Mouse (Mus musculus): Measurements from ENCODE around the gene Trpm8. TPM values are rescaled to one million over a fixed set of nuclear protein-coding genes. Genes with fewer than 3 reads are reported as not detected.
A peak's percentile ranks its signal among the peaks of the same experiment; 100 is the strongest.

Gene Trpm8
- polyA plus RNA-seq, 1 experiment from 2014 or later: not detected

GRCm38 (mm10) chr1:88289917-88290316, 12.5 kb downstream of the Trpm8 start:
- peaks cover 30% of the 10 kb centered on the region for H3K9me3 ChIP-seq (replicated peaks)
- 27% methylated on average over 4 of the region's 4 CpGs for WGBS (ENCODE audit: insufficient replicate concordance)
- ATAC-seq: no peak

GRCm38 (mm10) chr1:88290511-88290910, 13.1 kb downstream of the Trpm8 start:
- ATAC-seq: no peak
- no peak overlapping the region for H3K9ac ChIP-seq
- H3K9me3 ChIP-seq (replicated peaks): peaks cover 31% of the 10 kb centered on the region
- no peaks in the 10 kb centered on the region for H3K4me1 ChIP-seq
- no peaks in the 10 kb centered on the region for H3K36me3 ChIP-seq
- H3K4me2 ChIP-seq: no peak overlapping the region
- H3K27me3 ChIP-seq (replicated peaks): no peaks in the 10 kb centered on the region
- H3K4me3 ChIP-seq: no peak overlapping the region
- no peak overlapping the region for H3K27ac ChIP-seq
- 50% methylated on average over 1 of the region's 1 CpGs for WGBS (ENCODE audit: insufficient replicate concordance)

More at GRCm38 (mm10) chr1:88289917-88290316, 12.5 kb downstream of the Trpm8 start:
- H3K27ac ChIP-seq: no peak overlapping the region
- H3K27me3 ChIP-seq (replicated peaks): no peaks in the 10 kb centered on the region
- H3K4me2 ChIP-seq: no peak overlapping the region
- H3K36me3 ChIP-seq: no peaks in the 10 kb centered on the region
- no peaks in the 10 kb centered on the region for H3K4me1 ChIP-seq
- H3K9ac ChIP-seq: no peak overlapping the region
- no peak overlapping the region for H3K4me3 ChIP-seq

- Histone ChIP-seq H3K4me1 (no peaks in the 10 kb centered on the region), H3K27me3 (replicated peaks) (no peaks in the 10 kb centered on the region), H3K4me3 (no peak overlapping the region), H3K4me2 (no peak overlapping the region), H3K27ac (no peak overlapping the region), H3K9ac (no peak overlapping the region), H3K9me3 (replicated peaks) (peaks cover 32% of the 10 kb centered on the region), H3K36me3 (no peaks in the 10 kb centered on the region)
- ATAC-seq: no peak
- WGBS (ENCODE audit: insufficient replicate concordance): 47% methylated on average over 3 of the region's 3 CpGs
Measured at GRCm38 (mm10) chr1:88291409-88292005, 14.0 kb downstream of the Trpm8 start.

- ATAC-seq: no peak
- 45% methylated on average over 2 of the region's 2 CpGs for WGBS (ENCODE audit: insufficient replicate concordance)
- Histone ChIP-seq H3K4me3 (no peak overlapping the region), H3K9ac (no peak overlapping the region), H3K27ac (no peak overlapping the region), H3K9me3 (replicated peaks) (peaks cover 32% of the 10 kb centered on the region), H3K36me3 (no peaks in the 10 kb centered on the region), H3K4me1 (no peaks in the 10 kb centered on the region), H3K4me2 (no peak overlapping the region), H3K27me3 (replicated peaks) (no peaks in the 10 kb centered on the region)
Measured at GRCm38 (mm10) chr1:88292057-88292456, 14.6 kb downstream of the Trpm8 start.

- Histone ChIP-seq H3K27me3 (replicated peaks) (no peaks in the 10 kb centered on the region), H3K4me2 (no peak overlapping the region), H3K4me1 (no peaks in the 10 kb centered on the region), H3K27ac (no peak overlapping the region), H3K4me3 (no peak overlapping the region), H3K36me3 (no peaks in the 10 kb centered on the region), H3K9ac (no peak overlapping the region), H3K9me3 (replicated peaks) (peaks cover 41% of the 10 kb centered on the region)
- WGBS (ENCODE audit: insufficient replicate concordance): 13% methylated on average over 1 of the region's 1 CpGs
- no peak for ATAC-seq
Measured at GRCm38 (mm10) chr1:88294650-88295049, 17.2 kb downstream of the Trpm8 start.

GRCm38 (mm10) chr1:88296171-88296920, 18.9 kb downstream of the Trpm8 start:
- no peaks in the 10 kb centered on the region for H3K4me1 ChIP-seq
- H3K27ac ChIP-seq: no peak overlapping the region
- peak; percentile 13; the same call in 1 of the 2 replicates for ATAC-seq
- H3K9ac ChIP-seq: no peak overlapping the region
- peaks cover 45% of the 10 kb centered on the region for H3K9me3 ChIP-seq (replicated peaks)
- no peak overlapping the region for H3K4me3 ChIP-seq
- H3K27me3 ChIP-seq (replicated peaks): no peaks in the 10 kb centered on the region
- WGBS (ENCODE audit: insufficient replicate concordance): 56% methylated on average over 4 of the region's 4 CpGs
- no peak overlapping the region for H3K4me2 ChIP-seq
- no peaks in the 10 kb centered on the region for H3K36me3 ChIP-seq

- no peak overlapping the region for H3K4me2 ChIP-seq
- H3K27me3 ChIP-seq (replicated peaks): no peaks in the 10 kb centered on the region
- H3K36me3 ChIP-seq: no peaks in the 10 kb centered on the region
- H3K9me3 ChIP-seq (replicated peaks): peaks cover 41% of the 10 kb centered on the region
- ATAC-seq: no peak
- WGBS (ENCODE audit: insufficient replicate concordance): 51% methylated on average over 7 of the region's 7 CpGs
- no peak overlapping the region for H3K27ac ChIP-seq
- no peaks in the 10 kb centered on the region for H3K4me1 ChIP-seq
- no peak overlapping the region for H3K4me3 ChIP-seq
- no peak overlapping the region for H3K9ac ChIP-seq
Measured at GRCm38 (mm10) chr1:88297480-88298258, 20.2 kb downstream of the Trpm8 start.

- Histone ChIP-seq H3K4me1 (no peaks in the 10 kb centered on the region), H3K4me2 (no peak overlapping the region), H3K27me3 (replicated peaks) (no peaks in the 10 kb centered on the region), H3K4me3 (no peak overlapping the region), H3K27ac (no peak overlapping the region), H3K9ac (no peak overlapping the region), H3K36me3 (no peaks in the 10 kb centered on the region), H3K9me3 (replicated peaks) (peaks cover 49% of the 10 kb centered on the region)
- 44% methylated on average over 4 of the region's 4 CpGs for WGBS (ENCODE audit: insufficient replicate concordance)
- no peak for ATAC-seq
Measured at GRCm38 (mm10) chr1:88298686-88299528, 21.4 kb downstream of the Trpm8 start.

- Histone ChIP-seq H3K27me3 (replicated peaks) (no peaks in the 10 kb centered on the region), H3K4me3 (no peak overlapping the region), H3K9ac (no peak overlapping the region), H3K4me2 (no peak overlapping the region), H3K27ac (no peak overlapping the region), H3K36me3 (no peaks in the 10 kb centered on the region), H3K4me1 (no peaks in the 10 kb centered on the region), H3K9me3 (replicated peaks) (peaks cover 53% of the 10 kb centered on the region)
- ATAC-seq: no peak
- 68% methylated on average over 2 of the region's 2 CpGs for WGBS (ENCODE audit: insufficient replicate concordance)
Measured at GRCm38 (mm10) chr1:88299529-88299945, 22.1 kb downstream of the Trpm8 start.

GRCm38 (mm10) chr1:88300301-88301050, 23.0 kb downstream of the Trpm8 start:
- 26% methylated on average over 5 of the region's 5 CpGs for WGBS (ENCODE audit: insufficient replicate concordance)
- Histone ChIP-seq H3K27ac (no peak overlapping the region), H3K27me3 (replicated peaks) (no peaks in the 10 kb centered on the region), H3K4me1 (no peaks in the 10 kb centered on the region), H3K9me3 (replicated peaks) (peaks cover 50% of the 10 kb centered on the region), H3K4me3 (no peak overlapping the region), H3K9ac (no peak overlapping the region), H3K36me3 (no peaks in the 10 kb centered on the region), H3K4me2 (no peak overlapping the region)
- ATAC-seq: peak; percentile 35; the same call in 1 of the 2 replicates
